Mouse (Mus musculus) urinary bladder, postnatal 14 days (tissue): Measurements from ENCODE around the gene Mpped2.

Experiments
- DNase-seq: peaks from one replicate; pipeline ENCODE4 v3.0.0; 2021; ENCODE audit warnings: low spot score

Gene Mpped2

DNA sequence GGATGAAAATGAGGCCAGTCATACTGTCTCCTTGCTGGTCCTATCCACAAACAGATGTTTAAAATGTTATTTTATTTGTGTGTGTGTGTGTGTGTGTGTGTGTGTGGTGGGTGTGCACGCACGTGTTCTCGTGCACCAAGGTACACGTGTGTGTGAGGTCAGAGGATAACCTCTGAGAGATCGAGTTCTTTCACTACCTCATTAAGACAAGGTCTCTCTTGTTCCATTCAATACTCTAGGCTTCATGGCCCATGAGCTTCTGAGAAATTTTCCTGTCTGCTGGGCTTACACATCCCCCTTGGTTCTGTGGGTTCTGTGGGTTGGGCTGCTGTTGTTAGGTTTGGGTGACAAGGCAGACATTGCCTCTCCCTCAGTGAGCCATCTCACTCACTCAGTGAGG lies 12.6 kb downstream of the Mpped2 start:
- no peak for DNase-seq

DNA sequence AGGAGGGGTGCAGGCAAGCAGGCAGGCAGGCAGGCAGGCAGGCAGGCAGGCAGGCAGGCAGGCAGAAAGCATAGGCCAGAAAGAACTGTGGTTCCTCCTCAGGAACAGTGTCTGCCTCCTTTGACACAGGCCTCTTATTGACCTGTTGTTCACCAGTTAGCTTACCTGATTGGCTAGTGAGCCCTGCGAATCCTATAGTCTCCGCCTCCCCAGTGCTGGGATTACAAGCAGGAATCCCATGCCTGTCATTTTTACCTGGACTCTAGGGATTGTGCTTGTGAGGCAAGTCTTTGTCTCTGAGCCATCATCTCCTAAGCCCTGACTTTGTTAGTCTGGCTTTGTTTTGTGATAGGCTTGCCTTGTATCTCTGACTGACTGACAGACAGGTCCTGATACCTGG lies 14.1 kb downstream of the Mpped2 start:
- no peak for DNase-seq

DNA sequence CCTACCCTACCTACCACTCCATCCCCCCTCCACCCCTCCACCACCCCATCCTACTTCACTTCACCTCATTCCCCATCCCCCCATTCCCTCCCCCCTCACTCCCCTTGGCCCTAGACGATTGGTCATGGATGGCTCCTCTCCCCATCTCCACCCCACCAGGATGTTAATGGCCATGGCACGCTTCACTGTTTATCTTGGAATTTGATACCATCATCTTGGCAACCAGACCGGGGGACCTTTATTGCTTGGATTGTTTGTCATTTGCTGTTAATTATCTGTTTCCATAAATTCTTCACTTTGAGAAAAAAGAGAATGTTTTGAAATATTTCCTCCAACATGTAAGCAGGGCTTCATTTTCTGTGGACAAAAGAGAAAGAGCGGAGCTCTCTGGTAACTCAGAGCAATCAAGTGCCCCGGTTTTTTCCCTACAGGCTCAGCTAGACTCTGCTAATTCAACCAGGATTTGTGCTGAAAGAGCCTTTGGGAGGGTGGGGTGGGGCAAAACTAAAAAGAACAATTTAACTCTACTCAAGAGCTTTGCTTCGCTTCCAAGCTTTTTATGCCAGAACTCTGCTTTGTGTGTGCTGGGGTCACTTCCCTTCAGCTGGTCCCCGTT lies 17.9 kb downstream of the Mpped2 start:
- no peak for DNase-seq

DNA sequence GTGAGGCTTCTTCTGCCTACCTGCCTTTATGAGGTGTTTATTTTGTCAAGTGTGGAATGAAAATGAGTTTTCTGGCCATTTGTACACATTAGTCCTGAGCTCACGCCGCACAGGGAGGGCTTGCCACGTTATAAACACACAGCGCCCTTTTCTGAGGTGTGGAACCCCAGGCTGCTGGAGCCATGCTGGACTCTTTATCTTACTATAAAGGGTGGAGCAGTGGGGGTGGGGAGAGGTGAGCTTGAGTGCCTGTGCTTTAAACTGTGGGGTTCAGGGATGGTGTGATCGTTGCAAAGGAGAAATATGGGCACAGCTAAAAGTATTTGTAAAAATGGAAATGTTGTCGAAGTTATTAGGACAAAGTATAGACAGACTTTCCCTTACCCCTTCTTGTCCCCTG lies 18.4 kb downstream of the Mpped2 start:
- no peak for DNase-seq

DNA sequence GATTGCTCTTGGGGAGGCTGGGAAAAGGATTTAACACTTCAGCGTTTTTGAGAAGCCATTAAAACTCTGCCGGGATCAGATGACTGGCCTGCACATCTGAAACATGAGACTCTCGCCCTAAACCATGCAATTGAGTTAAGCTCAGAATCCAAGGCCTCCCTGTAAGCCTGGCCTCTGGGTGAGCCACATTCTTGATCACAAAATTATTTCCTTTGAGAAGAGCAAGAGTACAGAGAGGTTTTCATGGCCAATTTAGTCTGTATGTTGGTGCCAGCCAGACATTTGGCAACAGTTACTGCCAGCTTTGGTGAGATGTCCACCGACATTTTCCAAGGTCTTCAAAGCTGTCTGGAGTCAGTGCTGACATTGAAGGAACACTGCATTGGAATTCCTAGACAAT lies 20.1 kb downstream of the Mpped2 start:
- DNase-seq = no peak

DNA sequence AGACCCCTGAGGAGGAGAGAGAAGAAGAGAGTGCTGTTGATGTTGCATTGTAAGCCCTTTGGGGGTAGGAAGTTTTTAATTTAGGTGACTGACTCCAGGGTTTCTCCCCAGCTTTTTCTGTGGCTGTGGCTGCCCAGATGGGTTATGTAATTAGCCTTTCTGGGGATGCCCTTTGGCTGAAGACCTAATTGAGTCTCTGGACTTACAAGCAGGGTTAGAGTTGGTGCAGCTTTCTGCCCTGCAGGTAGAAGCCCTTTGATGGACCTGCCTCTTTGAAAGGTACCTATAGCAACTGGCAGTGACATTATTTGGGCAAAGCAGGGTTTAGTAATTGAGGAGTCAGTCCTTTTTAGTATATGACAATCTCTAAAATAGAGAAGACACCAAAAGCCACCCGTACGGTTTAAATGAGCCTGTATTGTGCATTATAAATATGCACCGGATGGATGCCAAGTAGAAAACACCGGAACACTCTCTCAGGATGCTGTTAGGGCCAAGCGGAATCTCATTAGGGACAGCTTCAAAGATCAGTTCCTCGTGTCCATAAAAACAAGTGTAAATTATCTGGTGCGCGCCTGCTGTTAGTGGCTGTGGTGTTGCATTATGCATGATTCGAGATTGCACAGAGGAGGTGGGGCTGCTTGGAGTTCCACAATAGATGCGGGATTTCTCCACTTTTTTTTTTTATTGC lies 22.8 kb downstream of the Mpped2 start:
- DNase-seq = no peak

DNA sequence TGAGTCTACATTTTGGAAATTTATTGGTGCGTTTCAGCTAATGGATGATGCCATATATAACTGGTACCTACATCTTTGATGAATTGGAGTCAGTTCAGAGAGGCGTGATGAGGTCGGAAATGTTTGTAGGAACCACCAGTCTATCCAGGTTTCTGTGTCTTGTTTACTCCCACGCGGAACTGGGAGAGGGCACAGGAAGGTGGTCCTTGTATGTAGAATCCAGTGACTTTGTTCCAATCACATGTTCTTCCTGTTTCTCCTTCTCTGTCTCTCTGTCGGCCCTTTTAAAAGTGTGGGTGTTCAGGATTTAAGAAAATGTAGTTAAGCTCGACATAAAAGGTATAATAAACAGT lies 23.3 kb downstream of the Mpped2 start:
- no peak for DNase-seq

DNA sequence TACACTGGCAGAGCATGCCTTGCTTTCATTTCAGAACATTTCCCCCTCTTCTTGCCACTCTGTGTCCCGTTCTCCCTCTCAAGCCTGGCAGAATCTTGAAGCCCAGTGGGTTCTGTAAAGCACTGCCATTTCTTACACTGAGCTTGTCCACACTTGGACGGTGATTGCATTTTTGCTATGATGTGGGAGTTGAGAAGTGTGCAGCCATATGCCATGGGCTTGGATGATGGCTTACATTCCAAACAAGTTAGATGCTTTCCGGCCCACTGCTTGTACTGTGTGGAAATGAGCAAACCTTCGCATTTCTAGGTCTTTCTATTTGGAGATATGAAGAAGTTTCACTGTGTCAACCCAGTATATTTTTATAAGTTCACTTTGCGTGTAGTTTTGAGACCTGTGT lies 25.8 kb downstream of the Mpped2 start:
- no peak for DNase-seq

DNA sequence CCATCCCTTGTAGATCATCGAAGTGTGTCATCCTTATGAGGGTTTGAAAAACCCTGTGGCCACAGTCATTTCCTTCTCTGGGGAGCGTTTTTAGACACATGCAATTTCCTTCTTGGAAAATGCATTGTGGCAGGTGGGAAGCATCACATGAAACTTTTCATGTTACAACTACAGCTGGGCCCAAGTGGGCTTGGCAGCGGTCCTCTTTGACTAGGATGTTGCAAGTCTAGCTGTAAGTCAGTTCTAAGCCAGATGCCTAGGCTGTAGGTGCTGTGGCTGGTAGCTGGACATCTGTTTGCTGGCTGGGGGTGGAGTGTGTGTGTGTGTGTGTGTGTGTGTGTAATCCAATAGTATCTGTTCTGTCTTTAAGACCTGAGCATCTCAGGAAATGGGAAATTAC lies 26.4 kb downstream of the Mpped2 start:
- no peak for DNase-seq

DNA sequence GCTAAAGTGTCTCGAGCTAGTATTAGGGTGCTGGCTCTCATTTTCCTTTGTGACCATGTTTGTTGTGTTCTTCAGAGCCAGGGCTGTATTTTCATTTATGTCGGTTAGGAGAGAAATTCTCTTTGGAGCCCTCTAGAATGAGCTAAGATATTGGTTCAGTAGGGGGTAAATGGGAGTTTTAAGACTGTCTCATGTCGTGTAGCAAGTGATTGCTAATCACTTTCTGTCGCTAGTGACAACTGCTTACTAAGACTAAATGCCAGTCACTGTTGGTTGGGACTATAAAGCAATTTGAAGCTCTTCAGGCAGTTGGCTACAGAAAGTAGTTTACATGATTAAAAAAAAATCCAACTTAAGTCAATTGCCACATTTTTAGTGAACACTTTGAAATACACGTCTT lies 27.6 kb downstream of the Mpped2 start:
- no peak for DNase-seq

DNA sequence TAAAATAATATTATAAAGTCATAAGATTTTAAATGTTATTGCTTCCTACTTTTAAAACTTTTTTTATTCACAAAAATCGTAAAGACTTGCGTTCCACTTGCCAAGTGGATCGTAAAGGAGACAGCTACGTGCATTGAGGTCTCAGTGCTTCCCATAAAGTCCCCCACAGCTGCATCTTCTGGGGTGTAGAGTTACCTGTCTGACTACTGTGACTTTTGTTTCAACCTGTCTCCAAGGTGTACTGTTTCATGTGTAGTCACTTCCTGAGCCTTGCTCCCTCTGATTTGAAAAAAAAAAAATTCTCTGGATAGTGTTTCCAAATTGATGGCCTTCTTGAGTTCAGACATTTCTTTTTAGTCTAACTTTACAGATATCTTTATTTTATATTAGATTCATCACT lies 29.0 kb downstream of the Mpped2 start:
- DNase-seq = no peak

DNA sequence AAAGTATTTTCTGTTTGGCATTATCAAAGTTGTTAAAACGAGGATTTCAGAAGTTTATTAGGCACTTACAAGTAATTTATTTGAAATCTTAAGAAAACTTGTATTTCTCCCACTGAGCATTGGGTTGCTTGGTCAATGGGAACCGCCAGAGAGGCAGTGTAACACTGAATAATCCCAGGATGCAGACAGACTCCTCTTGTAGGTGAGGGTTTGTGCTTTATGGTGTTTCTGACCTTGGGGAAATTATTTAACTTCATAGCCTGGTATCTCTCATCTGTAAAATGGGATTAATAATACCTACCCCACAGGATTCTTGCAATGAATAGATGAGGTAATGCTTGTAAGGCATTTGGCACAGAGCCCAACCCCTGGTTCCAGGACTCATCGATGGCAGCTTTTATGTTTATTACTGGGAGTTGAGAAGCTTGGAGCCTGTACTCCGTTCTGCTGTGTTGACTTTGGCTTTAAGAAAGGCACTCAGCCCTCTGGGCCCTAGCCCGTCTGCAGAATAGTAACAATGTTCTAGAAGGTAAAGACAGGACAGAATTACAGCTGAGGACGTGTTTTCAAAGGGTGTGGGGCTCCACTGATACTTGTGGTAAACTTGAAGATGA lies 37.0 kb downstream of the Mpped2 start:
- DNase-seq = peak; percentile 18

DNA sequence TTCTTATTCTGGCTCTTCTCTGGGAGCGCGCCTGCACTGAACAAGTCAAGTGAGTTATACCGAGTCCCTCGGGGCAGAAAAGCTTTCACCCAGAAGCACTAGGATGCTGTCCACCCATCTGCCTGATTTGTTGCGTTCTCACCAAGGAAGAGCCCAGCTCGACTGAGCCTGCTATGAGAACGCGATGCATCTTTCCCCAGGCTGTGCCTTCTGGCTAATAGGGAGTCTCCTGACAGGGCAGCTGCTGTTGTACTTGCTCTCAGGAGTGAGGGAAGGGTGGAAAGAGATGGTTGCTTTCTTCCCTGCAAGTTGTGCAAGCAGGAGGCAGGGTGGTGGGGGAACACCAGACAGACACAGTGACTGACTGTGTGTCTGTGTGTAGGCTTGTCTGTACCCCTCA lies 37.5 kb downstream of the Mpped2 start:
- DNase-seq = no peak

DNA sequence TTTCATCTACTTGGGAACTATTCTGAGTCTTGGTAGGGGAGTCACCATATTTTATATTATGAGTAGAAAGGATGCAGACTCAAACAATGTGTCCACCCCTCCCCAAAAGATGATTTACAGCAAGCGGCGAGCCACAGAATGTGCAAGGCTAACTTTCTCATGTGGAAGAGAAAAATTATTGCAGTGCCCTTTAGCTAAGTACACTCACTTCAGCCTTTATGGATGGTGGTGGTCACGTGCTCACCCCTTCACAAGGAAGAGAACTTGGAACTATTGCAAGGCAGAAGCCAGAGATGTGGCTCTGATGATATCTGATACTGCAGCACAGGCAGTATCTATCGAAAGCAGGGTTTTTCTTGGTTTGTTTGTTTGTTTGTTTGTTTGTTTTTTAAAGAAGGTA lies 38.4 kb downstream of the Mpped2 start:
- no peak for DNase-seq

DNA sequence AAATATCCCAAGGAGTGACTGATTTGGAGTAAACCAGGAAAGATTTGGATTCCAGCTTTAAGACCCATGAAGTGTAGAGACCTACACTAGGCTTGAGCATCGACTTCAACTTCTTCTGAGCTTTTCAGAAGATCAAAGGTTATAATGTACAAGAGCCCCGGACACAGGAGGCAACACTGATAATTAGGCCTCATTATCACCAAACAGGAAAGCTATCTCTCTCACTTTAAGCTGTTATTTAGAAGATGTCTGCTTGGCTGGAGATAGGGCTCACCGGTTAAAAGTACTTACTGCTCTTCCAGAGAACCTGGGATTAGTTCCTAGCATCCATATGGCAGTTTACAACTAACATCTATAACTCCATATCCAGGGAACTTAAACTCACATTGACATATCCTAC lies 39.1 kb downstream of the Mpped2 start:
- DNase-seq = no peak

DNA sequence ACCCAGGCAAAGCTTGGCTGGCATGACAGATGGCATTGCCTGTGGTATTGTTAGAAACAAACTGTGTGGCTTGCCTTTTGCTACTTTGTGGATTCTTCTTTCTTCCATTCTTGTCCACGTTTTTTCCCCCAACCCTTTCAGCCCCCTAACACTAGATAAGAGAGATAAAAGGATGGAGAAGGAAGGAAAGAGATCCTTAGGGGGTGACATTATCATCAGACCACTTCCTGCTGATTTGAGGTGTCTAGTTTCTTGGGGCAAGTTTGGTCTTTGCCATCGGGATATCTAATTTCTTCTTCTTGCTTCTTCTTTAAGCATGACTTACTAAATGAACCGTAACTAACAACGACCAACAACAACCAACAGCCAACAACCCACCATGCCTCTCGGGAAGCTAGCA lies 40.3 kb downstream of the Mpped2 start:
- no peak for DNase-seq

DNA sequence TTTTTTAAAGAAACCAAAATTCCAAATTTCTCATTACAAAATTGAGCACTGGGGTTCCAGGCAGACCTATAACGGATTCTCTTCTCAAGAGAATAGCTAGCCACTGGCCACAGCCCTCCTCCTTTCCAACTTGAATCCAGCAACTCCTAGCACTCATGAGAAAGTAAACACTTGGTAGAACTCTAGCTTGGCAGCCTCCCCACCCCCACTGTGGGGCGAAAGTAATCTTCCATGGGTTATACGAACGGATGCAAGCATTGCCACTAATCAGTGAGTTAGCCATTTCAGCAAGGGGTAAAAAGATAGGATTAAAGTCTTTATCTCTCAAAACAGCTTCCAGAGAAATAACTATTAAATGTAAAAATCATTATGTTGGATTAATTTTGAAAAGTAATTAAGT lies 40.9 kb downstream of the Mpped2 start:
- DNase-seq = no peak

DNA sequence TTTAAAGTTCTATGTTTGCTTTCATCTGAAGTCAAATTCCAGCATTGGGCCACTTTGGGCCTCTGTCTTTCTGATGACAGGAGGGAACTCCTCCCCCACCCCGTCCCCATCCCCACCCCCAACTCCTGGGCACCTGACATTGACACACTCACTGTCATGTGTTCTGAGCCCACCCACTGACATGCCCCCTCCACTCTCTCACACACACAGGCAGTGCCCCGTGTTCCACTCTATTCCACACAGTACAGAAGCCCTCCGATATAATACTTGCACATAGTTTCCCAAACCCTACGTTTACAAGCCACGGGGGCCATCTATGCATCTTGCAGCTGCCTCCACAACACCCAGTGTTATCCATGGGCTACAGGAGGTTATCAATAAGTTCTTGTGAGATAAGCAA lies 42.1 kb downstream of the Mpped2 start:
- DNase-seq = no peak

DNA sequence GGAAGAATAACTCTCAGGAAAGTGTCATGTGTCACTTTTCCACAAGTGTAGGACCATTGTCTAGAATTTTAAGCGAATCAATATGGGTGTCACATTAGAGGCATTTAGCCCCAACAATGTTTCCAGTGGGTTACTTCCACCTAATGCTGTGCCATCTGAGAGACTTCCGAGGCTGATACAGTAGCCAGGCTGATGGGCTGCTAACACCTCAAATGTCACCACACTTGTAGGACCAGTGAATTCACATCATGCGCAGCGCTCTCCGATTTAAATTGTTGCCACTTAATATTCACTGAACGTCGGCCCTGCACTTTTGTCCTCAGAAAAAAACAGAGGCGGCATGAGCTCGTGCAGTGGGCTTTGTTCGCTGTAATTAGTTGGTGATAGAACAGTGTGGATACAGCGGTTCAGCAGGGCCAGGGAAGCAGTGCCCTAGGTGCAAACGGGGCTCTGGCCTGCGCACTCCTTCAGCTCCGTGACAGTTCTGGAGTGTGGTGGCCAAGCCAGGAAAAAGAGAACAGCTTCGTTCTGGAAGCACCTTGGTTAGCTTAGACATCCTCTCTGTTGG lies 42.8 kb downstream of the Mpped2 start:
- DNase-seq = no peak

DNA sequence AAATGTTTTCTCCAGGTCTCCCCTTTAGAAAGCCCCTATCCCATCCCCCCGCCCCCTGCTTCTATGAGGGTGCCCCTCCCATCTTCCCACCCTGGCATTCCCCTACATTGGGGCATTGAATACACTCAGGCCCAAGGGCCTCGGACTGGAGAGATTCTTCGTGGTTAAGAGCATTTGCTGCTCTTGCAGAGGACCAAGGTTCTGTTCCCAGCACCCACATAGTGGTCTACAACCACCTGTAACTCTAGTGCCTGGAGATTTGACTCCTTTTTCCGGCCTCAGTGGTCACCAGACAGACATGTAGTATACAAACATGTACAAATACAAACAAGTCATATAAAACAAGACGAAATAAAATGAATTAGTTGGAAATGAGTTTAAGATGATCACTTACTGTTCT lies 45.9 kb downstream of the Mpped2 start:
- no peak for DNase-seq

DNA sequence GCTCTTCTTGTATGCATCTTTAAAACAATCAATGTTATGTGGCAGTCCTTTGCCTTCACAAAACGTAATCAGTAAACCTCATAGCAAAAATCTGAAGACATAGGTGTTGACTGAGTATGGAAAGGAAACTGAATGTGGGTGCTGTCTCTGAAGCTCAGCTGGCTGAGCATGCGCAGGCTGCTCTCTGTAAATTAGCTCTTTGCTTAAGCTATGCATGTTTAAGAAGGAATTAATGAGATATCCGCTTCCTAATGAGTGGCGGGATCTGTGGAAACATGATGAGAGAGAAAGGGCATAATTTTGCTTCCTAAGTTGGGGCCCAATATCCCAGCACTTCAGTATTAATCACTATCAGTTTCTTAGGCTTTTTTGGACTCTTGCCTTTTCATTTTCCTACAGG lies 51.0 kb downstream of the Mpped2 start:
- DNase-seq = no peak

DNA sequence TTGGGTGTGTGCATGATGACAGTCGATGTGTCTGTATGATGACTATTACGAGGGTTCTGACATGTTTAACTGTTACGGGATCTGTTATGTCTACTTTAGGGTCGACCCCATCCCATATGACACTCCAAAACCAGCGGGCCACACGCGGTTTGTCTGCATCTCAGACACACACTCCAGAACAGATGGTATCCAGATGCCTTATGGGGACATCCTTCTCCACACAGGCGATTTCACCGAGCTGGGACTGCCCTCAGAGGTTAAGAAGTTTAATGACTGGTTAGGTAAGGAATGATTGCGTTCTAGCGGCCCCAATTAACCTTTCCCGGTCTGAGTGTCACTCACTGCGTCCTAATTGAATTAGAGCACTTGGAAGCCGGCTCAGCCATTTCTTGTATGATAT lies 51.5 kb downstream of the Mpped2 start:
- no peak for DNase-seq

DNA sequence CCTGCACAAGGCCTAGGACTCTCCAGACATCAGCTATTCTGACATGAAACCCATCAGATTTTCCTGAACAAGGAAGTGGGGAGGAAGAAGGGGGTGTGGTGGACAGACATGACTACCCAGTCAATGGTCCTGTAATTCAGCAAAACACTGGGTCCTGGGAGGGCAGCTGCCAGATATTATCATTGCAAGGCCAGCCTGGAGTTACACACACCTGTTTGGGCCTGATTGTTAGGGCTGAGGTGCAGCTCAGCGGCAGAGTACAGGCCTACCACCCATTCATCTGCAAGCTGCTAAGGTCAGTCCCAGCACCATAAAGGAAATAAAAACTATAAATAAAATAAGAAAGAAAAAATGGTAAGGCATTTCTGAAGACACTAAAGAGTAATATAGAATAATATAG lies 52.3 kb downstream of the Mpped2 start:
- no peak for DNase-seq

DNA sequence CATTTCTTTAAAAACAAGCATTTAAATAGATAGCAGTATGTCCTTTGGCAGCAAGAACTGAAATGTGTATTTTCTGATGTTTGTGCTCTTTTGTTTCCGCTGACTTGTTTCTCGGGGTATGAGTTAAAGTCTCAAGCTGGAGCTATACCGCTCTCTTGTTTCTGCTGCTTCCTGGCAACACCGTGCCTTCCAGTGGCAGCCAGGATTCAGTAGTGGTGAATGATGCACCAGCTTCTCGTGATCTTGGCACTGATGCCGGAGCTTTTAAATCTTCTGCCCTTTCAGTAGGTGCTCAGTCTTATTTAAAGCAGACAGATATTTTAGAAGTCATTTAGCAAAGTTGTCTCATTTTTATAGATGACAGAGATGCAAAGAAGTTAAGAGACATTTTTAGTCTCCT lies 53.1 kb downstream of the Mpped2 start:
- no peak for DNase-seq
